Mouse (Mus musculus) CH12.LX (cell line): Measurements from ENCODE around the gene Aebp1. TPM values are rescaled to one million over a fixed set of nuclear protein-coding genes. Genes with fewer than 3 reads are reported as not detected.

Source experiments
- DNase-seq: peaks from one replicate; pipeline ENCODE4 v3.0.0-alpha.2; 2013; ENCODE audit errors: extremely low read depth
- H3K27ac ChIP-seq: 2 replicates; pipeline ENCODE4 v1.5.1; 2012; ENCODE audit warnings: low read depth, mild to moderate bottlenecking, control low read depth, moderate library complexity; ENCODE audit not compliant: insufficient read depth
- H3K27me3 ChIP-seq: replicated peaks from 2 replicates; pipeline ENCODE3; 2012; ENCODE audit warnings: inconsistent platforms
- H3K36me3 ChIP-seq, 2 experiments: replicated peaks in 1 of 2; 2 replicates each; pipeline versions ENCODE3 to v1.6.1; 2012; ENCODE audit warnings: inconsistent platforms in 1 of 2, low read length in 1 of 2, mild to moderate bottlenecking in 1 of 2, mixed read lengths in 1 of 2, moderate library complexity in 1 of 2; ENCODE audit not compliant: control insufficient read depth in 1 of 2, insufficient read depth in 1 of 2
- H3K4me1 ChIP-seq, 2 experiments: 2 replicates each; pipeline ENCODE4 v1.6.1; 2012; ENCODE audit warnings: inconsistent platforms in 1 of 2, moderate library complexity in 1 of 2; ENCODE audit not compliant: insufficient read depth in 2 of 2, control insufficient read depth in 1 of 2
- H3K4me2 ChIP-seq: 2 replicates; pipeline ENCODE4 v1.6.1; 2012; ENCODE audit warnings: low read depth, mild to moderate bottlenecking, control low read depth; ENCODE audit not compliant: poor library complexity, insufficient read depth, severe bottlenecking
- H3K4me3 ChIP-seq, 3 experiments: fragments of 150-350 bp in 1 of 3; sonication (generic) in 1 of 3; replicated peaks in 1 of 3; 2 replicates each; pipeline versions ENCODE3 to v1.5.1; 2011 to 2012; ENCODE audit warnings: low read depth in 2 of 3, low read length in 2 of 3, mild to moderate bottlenecking in 2 of 3, moderate library complexity in 2 of 3, control low read depth in 1 of 3, improper control_type of control experiment in 1 of 3, inconsistent platforms in 1 of 3, mixed read lengths in 1 of 3; ENCODE audit not compliant: poor library complexity in 1 of 3
- H3K79me2 ChIP-seq: replicated peaks from 2 replicates; pipeline ENCODE4 v1.6.1; 2012; ENCODE audit warnings: mild to moderate bottlenecking, moderate library complexity; ENCODE audit not compliant: control insufficient read depth, poor library complexity, insufficient read depth, severe bottlenecking; ENCODE audit errors: extremely low read depth
- H3K9ac ChIP-seq: 2 replicates; pipeline ENCODE4 v1.6.1; 2012; ENCODE audit warnings: low read depth, mild to moderate bottlenecking, control low read depth, moderate library complexity; ENCODE audit not compliant: insufficient read depth
- H3K9me3 ChIP-seq: replicated peaks from 2 replicates; pipeline ENCODE3; 2012; ENCODE audit warnings: low read length, inconsistent platforms, mixed read lengths
- CHD1 ChIP-seq: IDR thresholded peaks from 2 replicates; pipeline ENCODE4 v1.6.1; 2012; ENCODE audit warnings: low read depth, low read length, improper control_type of control experiment, inconsistent platforms
- E2F4 ChIP-seq: IDR thresholded peaks from 2 replicates; pipeline ENCODE4 v1.6.1; 2011; ENCODE audit warnings: low read depth, low read length, improper control_type of control experiment; ENCODE audit not compliant: insufficient replicate concordance
- ELF1 ChIP-seq: IDR thresholded peaks from 2 replicates; pipeline ENCODE4 v1.6.1; 2014; ENCODE audit warnings: low read depth, mild to moderate bottlenecking, inconsistent platforms, low read length, improper control_type of control experiment
- GABPA ChIP-seq: IDR thresholded peaks from 2 replicates; pipeline ENCODE4 v1.6.1; 2012; ENCODE audit warnings: low read depth, low read length, improper control_type of control experiment, inconsistent platforms; ENCODE audit not compliant: insufficient replicate concordance
- HCFC1 ChIP-seq: IDR thresholded peaks from 2 replicates; pipeline ENCODE4 v1.6.1; 2012; ENCODE audit warnings: low read depth, mild to moderate bottlenecking, inconsistent platforms, low read length, improper control_type of control experiment
- JUND ChIP-seq: conservative IDR thresholded peaks from 2 replicates; pipeline ENCODE4 v1.6.1; 2011; ENCODE audit warnings: low read depth, low read length, improper control_type of control experiment
- MEF2A ChIP-seq: IDR thresholded peaks from 2 replicates; pipeline ENCODE4 v1.6.1; 2014; ENCODE audit warnings: low read depth, mild to moderate bottlenecking, inconsistent platforms, low read length, improper control_type of control experiment, borderline replicate concordance
- MXI1 ChIP-seq: IDR thresholded peaks from 2 replicates; pipeline ENCODE4 v1.6.1; 2011; ENCODE audit warnings: mild to moderate bottlenecking, low read depth, low read length, improper control_type of control experiment
- NELFE ChIP-seq: IDR thresholded peaks from 2 replicates; pipeline ENCODE4 v1.6.1; 2011; ENCODE audit warnings: low read depth, low read length, improper control_type of control experiment
- NRF1 ChIP-seq: IDR thresholded peaks from 2 replicates; pipeline ENCODE4 v1.6.1; 2014; ENCODE audit warnings: low read depth, mild to moderate bottlenecking, inconsistent platforms, low read length, improper control_type of control experiment, moderate library complexity
- POLR2A ChIP-seq: IDR thresholded peaks from 2 replicates; pipeline ENCODE4 v1.6.1; 2011; ENCODE audit warnings: low read depth, mild to moderate bottlenecking, improper control_type of control experiment, low read length
- POLR2AphosphoS2 ChIP-seq: IDR thresholded peaks from 2 replicates; pipeline ENCODE4 v1.6.1; 2011; ENCODE audit warnings: low read depth, low read length, improper control_type of control experiment
- RCOR1 ChIP-seq: conservative IDR thresholded peaks from 2 replicates; pipeline ENCODE4 v1.6.1; 2012; ENCODE audit warnings: low read depth, mild to moderate bottlenecking, inconsistent platforms, low read length, improper control_type of control experiment
- SIN3A ChIP-seq: IDR thresholded peaks from 2 replicates; pipeline ENCODE4 v1.6.1; 2012; ENCODE audit warnings: low read length, improper control_type of control experiment, inconsistent platforms
- SMC3 ChIP-seq: IDR thresholded peaks from 2 replicates; pipeline ENCODE4 v1.6.1; 2011; ENCODE audit warnings: low read depth, low read length, improper control_type of control experiment
- TBP ChIP-seq: conservative IDR thresholded peaks from 2 replicates; pipeline ENCODE4 v1.6.1; 2011; ENCODE audit warnings: low read depth, low read length, improper control_type of control experiment
- TCF12 ChIP-seq: IDR thresholded peaks from 2 replicates; pipeline ENCODE4 v1.6.1; 2014; ENCODE audit warnings: low read depth, mild to moderate bottlenecking, inconsistent platforms, low read length, improper control_type of control experiment
- UBTF ChIP-seq: IDR thresholded peaks from 2 replicates; pipeline ENCODE4 v1.6.1; 2012; ENCODE audit warnings: low read depth, mild to moderate bottlenecking, inconsistent platforms, low read length, improper control_type of control experiment, moderate library complexity
- USF2 ChIP-seq: conservative IDR thresholded peaks from 2 replicates; pipeline ENCODE4 v1.6.1; 2011; ENCODE audit warnings: low read depth, low read length, improper control_type of control experiment
- ZC3H11A ChIP-seq: IDR thresholded peaks from 2 replicates; pipeline ENCODE4 v1.6.1; 2012; ENCODE audit warnings: low read depth, mild to moderate bottlenecking, inconsistent platforms, low read length, improper control_type of control experiment
- ZKSCAN1 ChIP-seq: IDR thresholded peaks from 2 replicates; pipeline ENCODE4 v1.6.1; 2012; ENCODE audit warnings: low read depth, inconsistent platforms, low read length, improper control_type of control experiment, borderline replicate concordance
- ZMIZ1 ChIP-seq: IDR thresholded peaks from 2 replicates; pipeline ENCODE4 v1.6.1; 2012; ENCODE audit warnings: low read depth, mild to moderate bottlenecking, inconsistent platforms, low read length, improper control_type of control experiment
- ZNF384 ChIP-seq: IDR thresholded peaks from 2 replicates; pipeline ENCODE4 v1.6.1; 2012; ENCODE audit warnings: low read depth, low read length, improper control_type of control experiment, inconsistent platforms
- dilution Hi-C: fragments of 300-500 bp; cut with MboI; formaldehyde crosslinking; loops from 2 replicates; pipeline ENCODE4 v1.14.3; 2020; ENCODE audit warnings: low sequenced_read_pairs; ENCODE audit not compliant: extremely low pct_unique_long_range_greater_than_20kb, extremely low pct_ligation_motif_present
- in situ Hi-C: fragments of 300-500 bp; cut with MboI; formaldehyde crosslinking; loops from 3 replicates; pipeline ENCODE4 v1.14.3; 2019; ENCODE audit warnings: low sequenced_read_pairs, low pct_ligation_motif_present, low pct_unique_long_range_greater_than_20kb, mixed read lengths
- polyA plus RNA-seq: library from polyadenylated mRNA; unstranded; fragments of >175 nt; gene quantifications from 2 replicates; pipeline ENCODE4 v1.2.1, GENCODE M21; 2012; ENCODE audit warnings: low read depth; ENCODE audit not compliant: insufficient read length
- total RNA-seq, 2 experiments: library from RNA; depleted of rRNA; stranded (reverse); fragments of 300-350 nt in 1 of 2; fragments of >200 nt in 1 of 2; gene quantifications; 2 replicates each; pipeline ENCODE4 v1.2.3; 2012 to 2014

Gene Aebp1
- total and polyA plus RNA-seq, 3 experiments: 0.34 to 1.4 TPM; not detected in 1

DNA sequence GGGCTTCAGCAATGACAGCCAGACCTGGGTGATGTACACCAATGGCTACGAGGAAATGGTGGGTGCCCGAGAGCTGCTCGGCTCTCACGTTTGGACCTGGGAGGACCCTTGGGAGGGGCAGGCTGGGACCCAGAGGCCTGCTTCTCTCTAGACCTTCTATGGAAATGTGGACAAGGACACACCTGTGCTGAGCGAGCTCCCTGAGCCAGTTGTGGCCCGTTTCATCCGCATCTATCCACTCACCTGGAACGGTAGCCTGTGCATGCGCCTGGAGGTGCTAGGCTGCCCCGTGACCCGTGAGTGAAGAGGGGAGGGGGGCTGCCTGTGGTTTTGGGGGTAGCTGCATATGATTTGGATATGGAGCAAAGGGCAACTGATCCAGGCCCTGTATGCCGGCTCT, 6.6 kb downstream of the Aebp1 start:
- dilution Hi-C loops: no loop called here
- no peaks in the 10 kb centered on the region for H3K9me3 ChIP-seq
- peaks cover 9% of the 10 kb centered on the region for H3K27me3 ChIP-seq
- H3K4me3 ChIP-seq: no peak overlapping the region
- no peak overlapping the region for H3K27ac ChIP-seq
- no peak overlapping the region for H3K9ac ChIP-seq
- TF ChIP-seq USF2: no peak
- TF ChIP-seq RCOR1: no peak
- TF ChIP-seq NELFE: no peak
- TF ChIP-seq ZNF384: no peak
- 0 out of 2 replicates have a peak, but pooled peaks have one; percentile 16 for TF ChIP-seq POLR2AphosphoS2
- TF ChIP-seq, all 38 proteins: peak for 1
- Histone ChIP-seq H3K4me1 (peaks cover 3 to 15% of the 10 kb centered on the region in 2 experiments; a peak in 2 of 4 replicates), H3K36me3 (peaks cover 42 to 60% of the 10 kb centered on the region in 2 experiments), H3K4me2 (no peak overlapping the region), H3K79me2 (no peaks in the 10 kb centered on the region)
- DNase-seq: no peak
- in situ Hi-C loops: no loop called here

DNA sequence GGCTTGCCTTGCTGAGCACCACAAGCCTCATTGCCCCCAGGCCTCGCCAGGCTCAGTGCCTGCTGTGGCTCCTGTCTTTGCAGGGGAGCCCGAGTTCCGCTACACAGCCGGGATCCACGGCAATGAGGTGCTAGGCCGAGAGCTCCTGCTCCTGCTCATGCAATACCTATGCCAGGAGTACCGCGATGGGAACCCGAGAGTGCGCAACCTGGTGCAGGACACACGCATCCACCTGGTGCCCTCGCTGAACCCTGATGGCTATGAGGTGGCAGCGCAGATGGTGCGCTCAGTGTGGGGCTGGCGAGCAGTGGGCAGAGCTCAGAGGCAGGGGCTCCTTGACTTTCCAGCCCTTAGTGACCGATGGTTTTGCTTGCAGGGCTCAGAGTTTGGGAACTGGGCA, 7.6 kb downstream of the Aebp1 start:
- no peak overlapping the region for H3K4me3 ChIP-seq
- H3K9ac ChIP-seq: no peak overlapping the region
- in situ Hi-C loops (no loop called here), dilution Hi-C loops (no loop called here)
- no peak for TF ChIP-seq CHD1
- no peak for TF ChIP-seq GABPA
- TF ChIP-seq HCFC1: no peak
- TF ChIP-seq SIN3A: no peak
- no peak for TF ChIP-seq UBTF
- no peak for TF ChIP-seq SMC3
- TF ChIP-seq ELF1: no peak
- no peak for TF ChIP-seq MEF2A
- TF ChIP-seq POLR2A: no peak
- TF ChIP-seq NRF1: no peak
- TF ChIP-seq TCF12: no peak
- no peak for TF ChIP-seq JUND
- TF ChIP-seq ZKSCAN1: no peak
- no peak for TF ChIP-seq RCOR1
- no peak for TF ChIP-seq TBP
- no peak for TF ChIP-seq E2F4
- no peak for TF ChIP-seq ZMIZ1
- TF ChIP-seq ZC3H11A: no peak
- no peak for TF ChIP-seq MXI1
- H3K4me1 ChIP-seq: peaks cover 3 to 15% of the 10 kb centered on the region in 2 experiments; a peak in 2 of 4 replicates
- H3K27me3 ChIP-seq: peaks cover 4% of the 10 kb centered on the region
- H3K4me2 ChIP-seq: no peak overlapping the region
- no peaks in the 10 kb centered on the region for H3K79me2 ChIP-seq
- no peak for DNase-seq
- no peaks in the 10 kb centered on the region for H3K9me3 ChIP-seq
- peaks cover 52 to 70% of the 10 kb centered on the region in 2 experiments for H3K36me3 ChIP-seq
- no peak overlapping the region for H3K27ac ChIP-seq
